Mouse (Mus musculus) midbrain, embryonic 14.5 days (tissue): ENCODE data around the gene Adamts14. TPM values are rescaled to one million over a fixed set of nuclear protein-coding genes. Genes with fewer than 3 reads are reported as not detected.

ENCODE experiments used
- ATAC-seq: fragments of 200-750 bp; cut with Nextera tagmentation; 2 replicates; pipeline ENCODE4 v1.8.0; 2017; ENCODE audit warnings: moderate number of reproducible peaks, moderate library complexity; ENCODE audit not compliant: low FRiP score, low TSS enrichment
- DNase-seq: peaks from one replicate; pipeline ENCODE4 v3.0.0-alpha.2; 2015
- H3K27ac ChIP-seq: fragments of 300-500 bp; sonication (generic); replicated peaks from 2 replicates; pipeline ENCODE4 v1.5.1; 2014; ENCODE audit warnings: mild to moderate bottlenecking, low read depth, low read length, moderate library complexity
- H3K27me3 ChIP-seq: fragments of 300-500 bp; sonication (generic); 2 replicates; pipeline ENCODE4 v1.6.1; 2014; ENCODE audit warnings: low read length, control low read depth, mixed read lengths; ENCODE audit not compliant: control insufficient read depth, insufficient read depth
- H3K36me3 ChIP-seq: fragments of 300-500 bp; sonication (generic); 2 replicates; pipeline ENCODE4 v1.6.1; 2014; ENCODE audit warnings: low read length, control low read depth; ENCODE audit not compliant: control insufficient read depth, insufficient read depth
- H3K4me1 ChIP-seq: fragments of 300-500 bp; sonication (generic); 2 replicates; pipeline ENCODE4 v1.6.1; 2014; ENCODE audit warnings: mild to moderate bottlenecking, antibody characterized with exemption, low read length, control low read depth; ENCODE audit not compliant: control insufficient read depth, insufficient read depth
- H3K4me2 ChIP-seq: fragments of 300-500 bp; sonication (generic); 2 replicates; pipeline ENCODE4 v1.6.1; 2014; ENCODE audit warnings: mild to moderate bottlenecking, low read length, moderate library complexity
- H3K4me3 ChIP-seq: fragments of 300-500 bp; sonication (generic); replicated peaks from 2 replicates; pipeline ENCODE4 v1.5.1; 2014; ENCODE audit warnings: low read depth, low read length
- H3K9ac ChIP-seq: fragments of 300-500 bp; sonication (generic); replicated peaks from 2 replicates; pipeline ENCODE4 v1.6.1; 2014; ENCODE audit warnings: mild to moderate bottlenecking, low read length, moderate library complexity
- H3K9me3 ChIP-seq: fragments of 300-500 bp; sonication (generic); 2 replicates; pipeline ENCODE4 v1.6.1; 2016; ENCODE audit warnings: low read length, control low read depth, mixed read lengths; ENCODE audit not compliant: control insufficient read depth
- WGBS: fragments of 180-500 bp; shearing (Covaris S2); extraction: QIAGEN DNeasy Blood & Tissue Kit; methylation state at CpG from one replicate; pipeline ENCODE4 v1.1.7; 2014; 5-methylcytosine and 5-hydroxymethylcytosine counted together
- polyA plus RNA-seq: library from polyadenylated mRNA; unstranded; fragments of >200 nt; fragmentation: Nextera tagmentation; extraction: Ambion mirVana; gene quantifications from 2 replicates; pipeline ENCODE4 v1.2.1, GENCODE M21; 2014

Adamts14 gene
- polyA plus RNA-seq, 1 experiment from 2014 or later, result 0.22 TPM

GRCm38 (mm10) chr10:61246288-61246687, 26.9 kb downstream of the Adamts14 start:
- H3K9ac ChIP-seq, result no peak overlapping the region
- WGBS, result 96% methylated on average over 6 of the region's 6 CpGs
- H3K36me3 ChIP-seq, result no peaks in the 10 kb centered on the region
- ATAC-seq (no peak), DNase-seq (no peak)
- no peak overlapping the region for H3K27ac ChIP-seq
- H3K4me1 ChIP-seq, result no peaks in the 10 kb centered on the region
- no peak overlapping the region for H3K4me3 ChIP-seq
- H3K9me3 ChIP-seq, result no peaks in the 10 kb centered on the region
- H3K27me3 ChIP-seq, result no peaks in the 10 kb centered on the region
- H3K4me2 ChIP-seq, result no peak overlapping the region

- H3K9me3 ChIP-seq, result no peaks in the 10 kb centered on the region
- no peak overlapping the region for H3K4me3 ChIP-seq
- ATAC-seq, result no peak
- no peak overlapping the region for H3K27ac ChIP-seq
- no peaks in the 10 kb centered on the region for H3K36me3 ChIP-seq
- no peak overlapping the region for H3K9ac ChIP-seq
- no peaks in the 10 kb centered on the region for H3K27me3 ChIP-seq
- H3K4me1 ChIP-seq, result no peaks in the 10 kb centered on the region
- 64% methylated on average over 4 of the region's 4 CpGs for WGBS
- H3K4me2 ChIP-seq, result no peak overlapping the region
- DNase-seq, result no peak
Observed at GRCm38 (mm10) chr10:61241961-61242421, 31.2 kb downstream of the Adamts14 start.

DNA sequence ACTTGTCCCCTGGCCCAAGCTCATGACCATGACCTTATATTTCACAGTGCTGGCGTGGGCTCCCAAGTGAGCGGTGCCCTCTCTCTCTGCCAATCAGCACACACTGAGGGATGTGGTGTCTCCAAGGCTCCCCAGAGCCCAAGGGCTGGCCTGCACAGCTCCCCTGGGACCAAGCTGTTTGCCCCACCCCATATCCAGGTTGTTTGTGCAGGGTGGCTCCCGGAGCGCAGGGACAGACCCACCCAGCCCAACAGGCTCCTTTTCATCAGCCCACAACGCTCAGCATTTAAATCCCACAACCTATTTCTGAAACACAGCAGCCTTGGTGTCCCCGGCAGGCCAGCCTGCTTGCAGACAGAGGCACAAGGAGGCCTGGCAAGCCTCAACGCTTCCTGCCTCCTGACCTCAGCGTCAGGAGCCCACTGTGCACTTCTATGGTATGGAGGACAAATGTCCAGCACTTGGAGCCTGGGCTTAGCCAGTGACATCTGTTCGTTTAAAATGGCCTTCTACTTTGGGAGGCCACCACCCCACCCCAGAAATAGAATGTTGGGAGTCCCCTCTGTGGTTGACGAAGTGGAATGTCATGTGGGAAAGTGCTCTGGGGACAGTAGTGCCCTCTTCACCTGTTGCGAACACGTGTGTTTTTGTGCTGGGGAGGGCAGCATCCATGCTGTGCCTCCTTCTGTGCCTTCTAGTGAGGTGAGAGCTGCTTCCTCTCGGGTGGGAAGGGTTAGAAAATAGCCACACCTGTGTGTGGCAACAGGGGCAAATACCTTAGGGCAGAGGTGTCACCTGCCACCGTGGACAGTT, 32.9 kb downstream of the Adamts14 start:
- no peaks in the 10 kb centered on the region for H3K4me1 ChIP-seq
- no peak overlapping the region for H3K4me3 ChIP-seq
- H3K27me3 ChIP-seq, result no peaks in the 10 kb centered on the region
- DNase-seq, result no peak
- H3K36me3 ChIP-seq, result no peaks in the 10 kb centered on the region
- H3K27ac ChIP-seq, result no peak overlapping the region
- no peaks in the 10 kb centered on the region for H3K9me3 ChIP-seq
- no peak for ATAC-seq
- H3K4me2 ChIP-seq, result no peak overlapping the region
- 81% methylated on average over 14 of the region's 14 CpGs for WGBS
- H3K9ac ChIP-seq, result no peak overlapping the region

GRCm38 (mm10) chr10:61237391-61237785, 35.9 kb downstream of the Adamts14 start:
- Histone ChIP-seq H3K27ac (no peak overlapping the region), H3K27me3 (no peaks in the 10 kb centered on the region), H3K4me2 (no peak overlapping the region), H3K9me3 (no peaks in the 10 kb centered on the region), H3K4me3 (no peak overlapping the region), H3K4me1 (no peaks in the 10 kb centered on the region), H3K36me3 (no peaks in the 10 kb centered on the region), H3K9ac (no peak overlapping the region)
- WGBS, result 77% methylated on average over 6 of the region's 6 CpGs
- ATAC-seq (no peak), DNase-seq (no peak)

DNA sequence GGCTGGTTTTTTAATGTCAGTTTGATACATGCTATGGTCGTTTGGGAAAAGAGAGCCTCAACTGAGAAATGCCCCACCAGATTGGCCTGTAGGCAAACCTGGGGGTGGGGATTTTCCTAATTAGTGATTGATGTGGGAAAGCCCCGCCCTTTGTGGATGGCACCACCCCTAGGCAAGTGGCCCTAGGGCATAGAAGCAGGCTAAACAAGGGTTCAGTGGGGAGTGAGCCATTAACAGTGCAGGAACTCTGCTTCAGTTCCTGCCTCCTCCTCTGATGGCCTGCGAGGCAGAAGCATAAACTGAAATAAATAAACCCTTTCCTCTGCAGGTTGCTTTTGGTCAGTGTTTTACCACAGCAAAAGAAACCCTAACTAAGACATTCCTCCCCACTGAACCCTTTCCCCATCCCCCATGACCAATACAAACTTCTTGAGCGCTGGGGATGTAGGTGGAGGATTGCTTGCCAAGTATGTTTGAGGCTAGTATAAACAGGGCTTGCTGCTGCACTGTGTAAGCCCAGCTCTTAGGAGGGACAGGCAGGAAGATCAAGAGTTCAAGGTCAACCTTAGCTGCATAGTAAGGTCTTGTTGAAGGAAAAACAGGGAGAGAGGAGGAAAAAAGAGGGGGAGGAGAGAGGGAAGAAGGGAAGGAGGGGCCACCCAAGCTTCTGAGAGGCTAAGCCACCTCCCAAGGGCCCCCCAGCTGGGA, 36.4 kb downstream of the Adamts14 start:
- H3K36me3 ChIP-seq, result no peaks in the 10 kb centered on the region
- H3K4me3 ChIP-seq, result no peak overlapping the region
- no peak overlapping the region for H3K27ac ChIP-seq
- no peak overlapping the region for H3K4me2 ChIP-seq
- no peak overlapping the region for H3K9ac ChIP-seq
- no peaks in the 10 kb centered on the region for H3K27me3 ChIP-seq
- DNase-seq, result no peak
- WGBS, result 69% methylated on average over 4 of the region's 4 CpGs
- H3K9me3 ChIP-seq, result no peaks in the 10 kb centered on the region
- no peak for ATAC-seq
- no peaks in the 10 kb centered on the region for H3K4me1 ChIP-seq

DNA sequence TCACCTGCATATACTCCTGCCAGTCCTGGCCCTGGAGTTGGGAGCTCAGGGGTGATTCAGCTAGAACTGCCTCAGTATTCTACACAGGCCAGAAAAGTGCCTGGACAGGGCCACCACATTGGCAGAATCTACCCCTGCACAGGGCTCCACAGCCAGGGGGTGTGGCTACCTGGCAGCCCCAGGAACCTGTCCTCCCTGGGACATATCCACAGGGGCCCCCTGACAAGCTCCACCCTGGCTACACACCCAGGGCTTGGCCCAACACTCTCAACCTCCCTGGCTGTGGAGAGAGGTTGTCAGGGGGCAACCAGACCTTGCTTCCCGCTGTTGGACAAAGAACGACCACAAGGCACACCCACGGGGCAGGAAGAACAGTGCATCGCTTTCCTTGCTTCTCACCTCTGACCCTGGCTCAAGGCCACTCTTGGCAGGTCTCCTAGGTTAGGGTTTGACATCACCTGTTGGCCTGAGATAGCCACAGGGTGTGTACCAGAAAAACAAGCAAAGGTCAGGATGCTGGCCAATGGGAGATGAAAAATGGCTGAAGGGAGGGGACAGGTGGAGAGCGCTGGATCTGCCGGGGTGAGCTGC, 37.5 kb downstream of the Adamts14 start:
- WGBS, result 91% methylated on average over 6 of the region's 6 CpGs
- no peak for DNase-seq
- H3K4me1 ChIP-seq, result no peaks in the 10 kb centered on the region
- H3K27me3 ChIP-seq, result no peaks in the 10 kb centered on the region
- ATAC-seq, result no peak
- H3K4me3 ChIP-seq, result no peak overlapping the region
- H3K9me3 ChIP-seq, result no peaks in the 10 kb centered on the region
- H3K4me2 ChIP-seq, result no peak overlapping the region
- no peak overlapping the region for H3K9ac ChIP-seq
- no peak overlapping the region for H3K27ac ChIP-seq
- no peaks in the 10 kb centered on the region for H3K36me3 ChIP-seq

GRCm38 (mm10) chr10:61234319-61234718, 38.9 kb downstream of the Adamts14 start:
- H3K4me3 ChIP-seq, result no peak overlapping the region
- H3K9ac ChIP-seq, result no peak overlapping the region
- ATAC-seq (no peak), DNase-seq (no peak)
- H3K27ac ChIP-seq, result no peak overlapping the region
- H3K4me1 ChIP-seq, result no peaks in the 10 kb centered on the region
- H3K36me3 ChIP-seq, result no peaks in the 10 kb centered on the region
- H3K27me3 ChIP-seq, result no peaks in the 10 kb centered on the region
- 81% methylated on average over 4 of the region's 4 CpGs for WGBS
- H3K9me3 ChIP-seq, result no peaks in the 10 kb centered on the region
- H3K4me2 ChIP-seq, result no peak overlapping the region

DNA sequence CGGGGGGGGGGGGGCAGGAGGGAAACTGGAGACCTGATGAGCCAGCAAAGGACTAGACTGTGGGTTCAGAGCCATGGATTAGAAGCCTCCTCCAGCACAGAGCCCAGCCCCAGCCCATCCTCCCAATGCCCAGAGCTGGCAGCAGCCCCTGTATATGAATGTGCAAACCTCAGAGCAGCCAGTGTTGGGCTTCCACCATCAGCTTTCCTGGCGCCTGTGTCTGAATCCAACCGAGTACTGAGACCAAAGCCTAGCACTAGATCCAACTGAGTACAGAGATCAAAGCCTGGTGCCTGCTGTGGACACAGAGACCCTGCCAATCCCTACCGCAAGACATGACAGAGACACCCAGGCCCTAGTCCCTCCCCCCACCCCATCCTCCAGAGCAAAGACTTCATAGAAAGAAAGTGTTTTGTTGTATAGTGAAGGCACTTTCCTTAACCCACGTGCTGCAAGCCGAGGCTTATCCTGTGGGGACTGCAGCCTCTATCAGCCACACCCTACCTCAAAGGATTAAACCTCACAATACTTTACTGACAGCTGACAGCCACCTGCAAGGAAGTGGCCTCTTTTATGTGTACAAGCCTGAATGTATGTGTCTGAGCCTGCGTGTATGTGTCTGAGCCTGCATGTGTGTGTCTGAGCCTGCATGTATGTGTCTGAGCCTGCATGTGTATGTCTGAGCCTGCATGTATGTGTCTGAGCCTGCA, 40.2 kb downstream of the Adamts14 start:
- DNase-seq, result peak; percentile 12
- H3K4me2 ChIP-seq, result no peak overlapping the region
- 29% methylated on average over 7 of the region's 7 CpGs for WGBS

More for the DNA sequence above, 40.2 kb downstream of the Adamts14 start:
- ATAC-seq, result no peak
- Histone ChIP-seq H3K27me3 (no peaks in the 10 kb centered on the region), H3K27ac (no peak overlapping the region), H3K4me3 (no peak overlapping the region), H3K36me3 (no peaks in the 10 kb centered on the region), H3K9me3 (no peaks in the 10 kb centered on the region), H3K4me1 (no peaks in the 10 kb centered on the region), H3K9ac (no peak overlapping the region)
